Mouse (Mus musculus) olfactory bulb, adult 2 months (tissue): ENCODE measurements around the gene Gss. TPM values are rescaled to one million over a fixed set of nuclear protein-coding genes. Genes with fewer than 3 reads are reported as not detected.
A peak's percentile ranks its signal among the peaks of the same experiment; 100 is the strongest.

Experiments used
- H3K27ac ChIP-seq: fragments of 200-500 bp; 2 replicates; pipeline ENCODE4 v1.5.1; 2012; ENCODE audit warnings: low read depth, low read length; ENCODE audit not compliant: insufficient read depth
- H3K4me1 ChIP-seq: fragments of 200-500 bp; 2 replicates; pipeline ENCODE4 v1.6.1; 2012; ENCODE audit warnings: low read length; ENCODE audit not compliant: control insufficient read depth, insufficient read depth
- H3K4me3 ChIP-seq: fragments of 200-500 bp; 2 replicates; pipeline ENCODE4 v1.5.1; 2012; ENCODE audit warnings: mild to moderate bottlenecking, low read depth, low read length, moderate library complexity; ENCODE audit not compliant: insufficient read depth
- CTCF ChIP-seq: fragments of 200-500 bp; IDR thresholded peaks from 2 replicates; pipeline ENCODE4 v1.5.1; 2012; ENCODE audit warnings: low read depth, mild to moderate bottlenecking, low read length, moderate library complexity; ENCODE audit not compliant: insufficient read depth
- POLR2A ChIP-seq: fragments of 200-500 bp; IDR thresholded peaks from 2 replicates; pipeline ENCODE4 v1.6.1; 2012; ENCODE audit warnings: mild to moderate bottlenecking, low read depth, low read length, moderate library complexity; ENCODE audit not compliant: insufficient read depth
- WGBS: fragments of 180-500 bp; shearing (Covaris S2); methylation state at CpG from one replicate; pipeline ENCODE4 v1.1.7; 2018; 5-methylcytosine and 5-hydroxymethylcytosine counted together
- polyA plus RNA-seq: library from polyadenylated mRNA; stranded (reverse); fragments of >200 nt; gene quantifications from 2 replicates; pipeline ENCODE4 v1.2.4, GENCODE M21; 2012; ENCODE audit warnings: low replicate concordance; ENCODE audit not compliant: missing spikeins, insufficient read depth, insufficient read length

The Gss gene
- polyA plus RNA-seq, 1 experiment: not detected

DNA sequence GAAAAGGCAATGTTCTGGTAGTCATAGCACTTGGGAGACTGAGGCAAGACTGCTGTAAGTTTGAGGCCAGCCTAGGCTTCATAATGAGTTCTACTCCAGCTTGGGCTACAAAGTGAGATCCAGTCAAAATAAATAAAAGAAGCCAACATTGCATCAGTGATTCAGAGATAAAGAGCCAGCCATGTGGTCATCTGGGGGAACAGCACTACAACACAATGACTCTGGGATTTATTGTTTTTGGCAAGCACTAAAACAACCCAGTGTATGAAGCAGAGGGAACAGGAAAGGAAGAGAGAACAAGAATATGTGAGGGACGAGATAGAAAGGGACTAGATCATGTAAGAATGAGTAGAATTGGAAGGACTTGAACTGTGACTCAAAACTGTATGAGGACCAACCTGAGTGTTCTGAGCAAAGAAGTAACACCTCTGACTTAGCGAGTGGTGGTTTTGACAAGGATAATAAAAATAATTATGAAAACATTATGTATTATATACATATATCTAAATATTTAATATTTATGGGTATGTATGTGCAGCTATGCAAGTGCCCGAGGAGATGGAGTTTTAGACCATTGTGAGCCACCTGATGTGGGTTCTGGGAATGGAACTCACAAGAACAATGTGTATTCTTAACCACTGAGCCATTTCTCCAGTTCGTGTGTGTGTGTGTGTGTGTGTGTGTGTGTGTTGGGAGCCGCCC is 54.7 kb downstream of the Gss start:
- H3K27ac ChIP-seq: no peak overlapping the region
- no peak overlapping the region for H3K4me3 ChIP-seq
- WGBS: 63% methylated on average over 5 of the region's 5 CpGs
- no peaks in the 10 kb centered on the region for H3K4me1 ChIP-seq
- TF ChIP-seq POLR2A: no peak

- H3K27ac ChIP-seq: no peak overlapping the region
- no peaks in the 10 kb centered on the region for H3K4me1 ChIP-seq
- H3K4me3 ChIP-seq: no peak overlapping the region
- TF ChIP-seq POLR2A (no peak), CTCF (no peak)
Measured at GRCm38 (mm10) chr2:155536292-155536691, 56.3 kb downstream of the Gss start.

GRCm38 (mm10) chr2:155527367-155527766 is 65.2 kb downstream of the Gss start:
- Histone ChIP-seq H3K4me1 (no peaks in the 10 kb centered on the region), H3K4me3 (no peak overlapping the region), H3K27ac (no peak overlapping the region)
- 83% methylated on average over 5 of the region's 5 CpGs for WGBS
- no peak for TF ChIP-seq CTCF

DNA sequence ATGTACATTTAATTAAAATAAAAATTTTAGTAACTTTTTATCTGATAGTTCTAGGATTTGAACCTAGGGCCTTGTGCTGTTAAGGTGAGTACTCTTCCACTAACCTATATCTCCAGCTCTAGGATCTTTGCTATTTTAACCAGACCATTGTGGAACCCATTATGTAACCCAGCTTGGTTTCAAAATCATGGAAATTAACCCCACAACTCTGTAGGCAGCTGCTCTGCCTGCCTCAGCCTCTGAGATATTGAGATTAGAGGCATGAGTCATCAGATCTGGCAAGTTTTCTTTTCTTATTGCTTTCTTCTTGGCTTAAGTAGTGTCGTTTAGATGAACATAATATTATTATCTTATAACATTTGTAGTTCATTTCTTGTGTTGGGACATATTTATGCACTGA is 68.2 kb downstream of the Gss start:
- no peak overlapping the region for H3K27ac ChIP-seq
- TF ChIP-seq POLR2A (no peak), CTCF (no peak)
- 39% methylated on average over 1 of the region's 1 CpGs for WGBS
- H3K4me3 ChIP-seq: no peak overlapping the region
- H3K4me1 ChIP-seq: no peaks in the 10 kb centered on the region

DNA sequence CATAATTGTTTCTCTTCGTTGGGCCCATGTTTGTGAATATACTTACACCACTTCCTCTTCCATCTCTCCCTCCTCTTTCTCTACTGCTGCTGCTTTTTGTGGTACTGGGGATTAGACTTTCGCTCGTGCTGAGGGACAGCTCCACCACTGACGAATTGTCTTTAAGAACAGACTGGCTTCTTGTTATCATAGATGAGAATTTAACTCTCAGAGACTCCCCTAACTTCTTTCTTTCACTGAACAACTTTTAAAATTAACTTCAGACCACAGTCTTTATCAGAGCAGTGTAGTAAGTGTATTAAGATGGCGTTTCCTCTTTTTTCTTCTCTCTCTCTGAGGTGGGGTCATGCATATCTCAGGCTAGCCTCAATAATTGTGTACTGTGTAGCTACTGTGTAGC is 68.9 kb downstream of the Gss start:
- peaks cover 2% of the 10 kb centered on the region; the same call in 1 of the 2 replicates for H3K4me1 ChIP-seq
- H3K27ac ChIP-seq: no peak overlapping the region
- whole genome bisulfite sequencing: 76% methylated on average over 5 of the region's 5 CpGs
- TF ChIP-seq POLR2A (no peak), CTCF (no peak)
- no peak overlapping the region for H3K4me3 ChIP-seq

- TF ChIP-seq CTCF (no peak), POLR2A (no peak)
- WGBS: 20% methylated on average over 18 of the region's 18 CpGs
- Histone ChIP-seq H3K4me1 (peaks cover 13% of the 10 kb centered on the region), H3K27ac (no peak overlapping the region), H3K4me3 (peak overlapping the region; percentile 81)
Measured at GRCm38 (mm10) chr2:155518531-155519270, 73.9 kb downstream of the Gss start.

- Histone ChIP-seq H3K27ac (peak within 1 kb of the TSS; percentile 47; the same call in 1 of the 2 replicates), H3K4me1 (peaks cover 13% of the 10 kb centered on the region), H3K4me3 (peak within 1 kb of the TSS; percentile 81)
- WGBS: 1% methylated on average over 70 of the region's 70 CpGs
- TF ChIP-seq CTCF: peak; percentile 62
- peak; percentile 62 for TF ChIP-seq POLR2A
Measured at GRCm38 (mm10) chr2:155517455-155518423, 74.9 kb downstream of the Gss start, which contains the start of the genes Acss2 and Ggt7. Gene Acss2 (plus strand): TSS chr2:155517948. Gene Ggt7 (minus strand): TSS chr2:155518237.

DNA sequence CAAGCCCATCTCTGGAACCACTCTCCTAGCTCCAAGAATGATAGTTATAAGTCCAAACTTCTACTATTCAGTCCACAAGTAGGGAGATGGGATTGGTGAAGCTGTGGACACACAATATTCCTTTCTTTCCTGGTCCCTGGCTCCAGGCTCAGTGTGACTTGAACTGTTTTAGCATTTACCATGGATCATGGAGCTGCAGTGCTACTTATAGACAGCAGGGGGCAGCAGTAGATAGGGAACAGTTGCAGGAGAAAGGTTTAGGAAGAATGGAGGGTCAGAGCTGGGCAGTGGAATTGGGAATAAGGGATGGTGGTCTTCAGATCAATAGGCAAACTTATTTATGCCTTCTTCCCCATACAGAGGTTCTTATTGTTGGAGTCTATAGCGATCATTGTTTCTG is 76.7 kb downstream of the Gss start:
- H3K4me1 ChIP-seq: peaks cover 19% of the 10 kb centered on the region
- WGBS: 0% methylated on average over 1 of the region's 1 CpGs
- H3K27ac ChIP-seq: no peak overlapping the region
- no peak overlapping the region for H3K4me3 ChIP-seq
- no peak for TF ChIP-seq CTCF
- no peak for TF ChIP-seq POLR2A

DNA sequence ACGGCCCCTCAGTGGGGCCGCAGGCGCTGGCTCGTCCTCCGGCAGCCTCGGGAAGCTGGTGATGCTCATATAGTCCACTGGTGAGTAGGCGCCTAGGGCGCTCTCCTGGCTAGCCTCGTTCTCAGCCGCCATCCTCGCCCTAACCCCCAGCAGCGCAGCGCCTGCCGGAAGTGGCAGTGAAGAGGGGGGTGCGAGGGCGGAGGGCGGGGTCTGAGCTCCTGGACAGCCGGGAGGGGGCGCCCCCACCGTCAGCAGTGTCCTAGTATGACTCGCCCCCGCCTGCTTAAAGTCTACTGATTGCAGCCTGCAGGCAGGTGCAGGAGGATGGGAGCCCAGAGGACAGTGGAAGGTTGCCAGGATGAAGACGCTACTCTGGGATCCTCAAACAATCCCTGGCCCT is 77.9 kb downstream of the Gss start:
- Histone ChIP-seq H3K4me3 (peak overlapping the region; percentile 88), H3K27ac (peak overlapping the region; percentile 90), H3K4me1 (peaks cover 19% of the 10 kb centered on the region)
- peak; percentile 37 for TF ChIP-seq CTCF
- TF ChIP-seq POLR2A: no peak
- WGBS: 2% methylated on average over 22 of the region's 23 CpGs
